Mouse (Mus musculus): Measurements from ENCODE around the gene Adipor2. TPM values are rescaled to one million over a fixed set of nuclear protein-coding genes. Genes with fewer than 3 reads are reported as not detected.
"Not testable (repeated sequence)": the region's sequence is repeated elsewhere in the genome, so short reads cannot be mapped to it uniquely, and the experiment has no call there.

Adipor2 gene
- polyA plus RNA-seq, 1 experiment, result 38.0 TPM

- Histone ChIP-seq H3K4me3 (ENCODE audit: insufficient read depth, low read length) (no peak overlapping the region), H3K4me1 (ENCODE audit: control insufficient read depth, insufficient read depth, low read length) (peaks cover 5% of the 10 kb centered on the region), H3K27ac (ENCODE audit: insufficient read depth, low read length) (no peak overlapping the region)
- TF ChIP-seq CTCF (IDR thresholded peaks at IDR 0.05; ENCODE audit: extremely low read depth, insufficient read depth, low read length) (no peak), POLR2A (IDR thresholded peaks at IDR 0.05; ENCODE audit: extremely low read depth, insufficient read depth, low read length) (no peak)
Observed at GRCm38 (mm10) chr6:119385668-119386067, 31.8 kb downstream of the Adipor2 start.

- TF ChIP-seq POLR2A (IDR thresholded peaks at IDR 0.05; ENCODE audit: extremely low read depth, insufficient read depth, low read length) (no peak), CTCF (IDR thresholded peaks at IDR 0.05; ENCODE audit: extremely low read depth, insufficient read depth, low read length) (no peak)
- H3K4me3 ChIP-seq (ENCODE audit: insufficient read depth, low read length), result no peak overlapping the region
- H3K27ac ChIP-seq (ENCODE audit: insufficient read depth, low read length), result no peak overlapping the region
- no peaks in the 10 kb centered on the region for H3K4me1 ChIP-seq (ENCODE audit: control insufficient read depth, insufficient read depth, low read length)
Observed at GRCm38 (mm10) chr6:119378631-119379030, 38.9 kb downstream of the Adipor2 start.

DNA sequence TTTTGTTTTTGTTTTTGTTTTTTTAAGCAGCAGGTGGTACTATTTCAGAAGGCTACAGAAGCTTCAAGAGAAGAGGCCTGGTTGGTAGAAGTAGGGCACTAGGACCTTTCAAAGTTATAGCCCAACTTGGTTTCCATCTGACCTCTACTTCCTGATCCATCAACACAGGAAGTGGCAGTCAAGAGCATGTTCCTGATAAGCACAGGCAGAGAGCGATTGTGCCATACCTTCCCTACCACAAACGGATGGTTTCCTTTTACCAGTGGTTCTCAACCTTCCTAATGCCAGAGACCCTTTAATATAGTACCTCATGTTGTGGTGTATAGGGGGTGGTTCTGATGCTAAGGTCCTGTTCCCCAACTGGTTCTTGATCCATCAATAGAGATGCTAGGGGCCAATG is 39.9 kb downstream of the Adipor2 start:
- no peak overlapping the region for H3K4me3 ChIP-seq (ENCODE audit: insufficient read depth, low read length)
- TF ChIP-seq POLR2A (IDR thresholded peaks at IDR 0.05; ENCODE audit: extremely low read depth, insufficient read depth, low read length), result no peak
- TF ChIP-seq CTCF (IDR thresholded peaks at IDR 0.05; ENCODE audit: extremely low read depth, insufficient read depth, low read length), result no peak
- no peak overlapping the region for H3K27ac ChIP-seq (ENCODE audit: insufficient read depth, low read length)
- H3K4me1 ChIP-seq (ENCODE audit: control insufficient read depth, insufficient read depth, low read length), result no peaks in the 10 kb centered on the region

- Histone ChIP-seq H3K4me3 (ENCODE audit: insufficient read depth, low read length) (no peak overlapping the region), H3K4me1 (ENCODE audit: control insufficient read depth, insufficient read depth, low read length) (no peaks in the 10 kb centered on the region), H3K27ac (ENCODE audit: insufficient read depth, low read length) (no peak overlapping the region)
- no peak for TF ChIP-seq CTCF (IDR thresholded peaks at IDR 0.05; ENCODE audit: extremely low read depth, insufficient read depth, low read length)
- TF ChIP-seq POLR2A (IDR thresholded peaks at IDR 0.05; ENCODE audit: extremely low read depth, insufficient read depth, low read length), result no peak
Observed at GRCm38 (mm10) chr6:119375035-119375434, 42.5 kb downstream of the Adipor2 start.

- Histone ChIP-seq H3K4me1 (ENCODE audit: control insufficient read depth, insufficient read depth, low read length) (no peaks in the 10 kb centered on the region), H3K4me3 (ENCODE audit: insufficient read depth, low read length) (no peak overlapping the region), H3K27ac (ENCODE audit: insufficient read depth, low read length) (no peak overlapping the region)
- TF ChIP-seq POLR2A (IDR thresholded peaks at IDR 0.05; ENCODE audit: extremely low read depth, insufficient read depth, low read length) (no peak), CTCF (IDR thresholded peaks at IDR 0.05; ENCODE audit: extremely low read depth, insufficient read depth, low read length) (no peak)
Observed at GRCm38 (mm10) chr6:119373000-119373705, 44.4 kb downstream of the Adipor2 start.

DNA sequence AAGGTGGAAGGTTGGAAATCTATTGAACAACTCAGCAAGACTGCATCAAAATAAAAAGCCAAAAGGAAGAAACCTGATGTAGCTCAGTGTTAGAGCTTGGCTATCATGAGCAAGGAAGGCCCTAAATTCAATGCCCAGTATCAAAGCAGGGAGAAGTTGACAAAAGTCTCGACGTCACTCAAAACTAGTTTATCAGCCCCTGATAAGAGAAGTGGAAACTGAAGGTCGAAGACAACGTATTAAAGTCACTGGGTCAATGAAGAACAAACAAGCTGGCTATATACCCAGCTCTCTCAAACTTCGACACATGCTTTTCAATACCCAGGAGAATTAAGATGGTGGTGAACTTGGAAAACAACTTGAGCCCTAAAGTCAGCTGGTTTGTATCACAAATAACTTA is 45.3 kb downstream of the Adipor2 start:
- H3K27ac ChIP-seq (ENCODE audit: insufficient read depth, low read length), result no peak overlapping the region
- H3K4me1 ChIP-seq (ENCODE audit: control insufficient read depth, insufficient read depth, low read length), result no peaks in the 10 kb centered on the region
- TF ChIP-seq CTCF (IDR thresholded peaks at IDR 0.05; ENCODE audit: extremely low read depth, insufficient read depth, low read length) (no peak), POLR2A (IDR thresholded peaks at IDR 0.05; ENCODE audit: extremely low read depth, insufficient read depth, low read length) (no peak)
- no peak overlapping the region for H3K4me3 ChIP-seq (ENCODE audit: insufficient read depth, low read length)

GRCm38 (mm10) chr6:119371624-119372023 is 45.9 kb downstream of the Adipor2 start:
- no peaks in the 10 kb centered on the region for H3K4me1 ChIP-seq (ENCODE audit: control insufficient read depth, insufficient read depth, low read length)
- H3K27ac ChIP-seq (ENCODE audit: insufficient read depth, low read length), result no peak overlapping the region
- no peak overlapping the region for H3K4me3 ChIP-seq (ENCODE audit: insufficient read depth, low read length)
- TF ChIP-seq CTCF (IDR thresholded peaks at IDR 0.05; ENCODE audit: extremely low read depth, insufficient read depth, low read length), result peak; percentile 18; the same call in 1 of the 2 replicates
- TF ChIP-seq POLR2A (IDR thresholded peaks at IDR 0.05; ENCODE audit: extremely low read depth, insufficient read depth, low read length), result no peak

GRCm38 (mm10) chr6:119367382-119367781 is 50.1 kb downstream of the Adipor2 start:
- H3K4me1 ChIP-seq (ENCODE audit: control insufficient read depth, insufficient read depth, low read length), result no peaks in the 10 kb centered on the region
- TF ChIP-seq CTCF (IDR thresholded peaks at IDR 0.05; ENCODE audit: extremely low read depth, insufficient read depth, low read length) (no peak), POLR2A (IDR thresholded peaks at IDR 0.05; ENCODE audit: extremely low read depth, insufficient read depth, low read length) (no peak)
- no peak overlapping the region for H3K4me3 ChIP-seq (ENCODE audit: insufficient read depth, low read length)
- no peak overlapping the region for H3K27ac ChIP-seq (ENCODE audit: insufficient read depth, low read length)

- H3K27ac ChIP-seq (ENCODE audit: insufficient read depth, low read length); H3K4me3 ChIP-seq (ENCODE audit: insufficient read depth, low read length); H3K4me1 ChIP-seq (ENCODE audit: control insufficient read depth, insufficient read depth, low read length): not testable (repeated sequence)
Observed at GRCm38 (mm10) chr6:119366800-119367199, 50.7 kb downstream of the Adipor2 start.

DNA sequence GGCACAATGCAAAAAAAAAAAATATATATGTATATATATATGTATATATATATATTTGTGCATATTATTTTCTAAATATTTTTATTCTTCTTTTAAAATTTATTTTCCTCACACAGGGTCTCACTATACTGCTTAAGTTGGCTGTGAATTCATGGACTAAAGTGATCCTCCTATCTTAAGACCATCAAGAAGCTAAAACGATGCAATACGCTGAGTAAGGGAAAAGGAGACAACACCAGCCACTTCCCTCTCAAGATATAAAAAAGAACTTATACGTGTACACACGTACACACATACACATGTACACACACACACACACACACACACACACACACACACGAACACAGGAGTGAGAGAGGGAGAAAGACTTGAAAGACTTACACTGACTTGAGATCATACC is 53.9 kb downstream of the Adipor2 start:
- TF ChIP-seq POLR2A (IDR thresholded peaks at IDR 0.05; ENCODE audit: extremely low read depth, insufficient read depth, low read length), result no peak
- no peak for TF ChIP-seq CTCF (IDR thresholded peaks at IDR 0.05; ENCODE audit: extremely low read depth, insufficient read depth, low read length)
- Histone ChIP-seq H3K27ac (ENCODE audit: insufficient read depth, low read length) (no peak overlapping the region), H3K4me1 (ENCODE audit: control insufficient read depth, insufficient read depth, low read length) (no peaks in the 10 kb centered on the region), H3K4me3 (ENCODE audit: insufficient read depth, low read length) (no peak overlapping the region)

Data from cortical plate, adult 2 months (tissue).